Mouse (Mus musculus): ENCODE results near the gene Acaa1a.
"Not testable (repeated sequence)": the region's sequence is repeated elsewhere in the genome, so short reads cannot be mapped to it uniquely, and the experiment has no call there.

- not testable (repeated sequence) for TF ChIP-seq MYOG (IDR thresholded peaks at IDR 0.05; ENCODE audit: control insufficient read depth, extremely low read depth, insufficient read length); USF1 (IDR thresholded peaks at IDR 0.05; ENCODE audit: low read depth); CTCF (IDR thresholded peaks at IDR 0.05; ENCODE audit: control insufficient read depth, insufficient read depth, insufficient read length); FOSL1 (IDR thresholded peaks at IDR 0.05; ENCODE audit: insufficient read depth, low read length, poor library complexity, severe bottlenecking)
Measured at GRCm38 (mm10) chr9:119370770-119371169, 31.3 kb downstream of the Acaa1a start.
